Mouse (Mus musculus) embryo, embryonic 11 days (tissue): ENCODE measurements at regions not wholly inside any gene's neighbourhood (a gene's known extent, or its start where the extent isn't known, plus 50 kb on each side); places are given as distances from the start of the nearest gene placed in this dataset.

Experiments
- DNase-seq: peaks from one replicate; pipeline ENCODE4 v3.0.0-alpha.2; 2015

DNA sequence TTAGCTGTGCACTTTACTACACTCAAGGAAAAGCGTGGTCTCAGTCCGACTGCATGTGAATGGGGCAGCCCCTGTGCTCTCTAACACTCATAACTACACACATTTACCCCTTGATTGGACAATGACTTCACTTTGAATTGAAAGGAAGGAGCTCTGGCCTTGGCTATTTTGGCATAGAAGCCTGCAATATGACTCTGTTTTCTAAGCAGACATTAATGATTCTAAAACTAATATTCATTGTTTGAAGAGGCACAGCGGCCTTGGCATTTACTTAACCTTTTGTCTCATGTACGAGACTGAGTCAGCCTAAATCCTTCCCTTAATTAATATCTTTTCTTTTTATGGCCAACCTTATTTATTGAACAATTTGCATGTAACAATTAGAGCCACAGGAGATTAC is 879.9 kb downstream of the 5730522E02Rik start:
- no peak for DNase-seq

DNA sequence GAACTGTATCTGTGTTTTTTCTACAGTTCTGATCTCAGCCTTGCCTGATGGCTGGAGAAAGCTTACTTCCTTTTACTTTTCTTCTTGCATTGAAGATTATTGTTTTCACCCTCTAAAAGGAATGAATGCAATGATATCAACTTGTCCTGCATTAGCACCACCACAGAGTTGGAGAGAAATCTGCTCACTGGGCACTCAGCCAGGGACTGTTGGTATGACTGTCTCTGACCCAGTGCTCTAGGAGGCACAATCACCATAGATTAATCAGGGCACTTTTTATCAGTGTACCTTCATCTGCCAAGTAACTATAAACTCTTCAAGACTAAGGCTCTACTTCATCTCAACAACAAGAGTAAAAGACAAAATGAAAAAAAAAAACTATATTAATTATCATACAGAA is 888.1 kb downstream of the 5730522E02Rik start:
- DNase-seq, result no peak

DNA sequence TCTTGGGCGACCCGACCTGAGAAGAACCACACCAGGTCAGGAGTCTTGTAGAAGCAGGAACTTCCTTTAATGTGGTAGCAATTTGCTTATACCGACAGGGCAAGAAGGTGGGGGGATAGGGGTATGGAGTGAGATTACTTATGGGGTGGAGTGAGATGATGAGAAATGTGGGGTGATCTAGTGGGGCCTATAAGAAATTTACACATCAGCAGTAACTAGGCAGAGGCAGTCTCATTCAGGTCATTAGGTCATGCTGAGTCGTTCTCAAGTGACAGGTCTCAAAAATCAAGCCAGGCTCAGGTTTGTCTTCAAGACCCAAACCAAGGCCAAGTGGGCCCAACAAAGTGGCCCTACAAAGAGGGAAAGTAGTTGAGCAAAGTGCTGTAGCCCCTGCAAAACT is 889.1 kb downstream of the 5730522E02Rik start:
- no peak for DNase-seq

DNA sequence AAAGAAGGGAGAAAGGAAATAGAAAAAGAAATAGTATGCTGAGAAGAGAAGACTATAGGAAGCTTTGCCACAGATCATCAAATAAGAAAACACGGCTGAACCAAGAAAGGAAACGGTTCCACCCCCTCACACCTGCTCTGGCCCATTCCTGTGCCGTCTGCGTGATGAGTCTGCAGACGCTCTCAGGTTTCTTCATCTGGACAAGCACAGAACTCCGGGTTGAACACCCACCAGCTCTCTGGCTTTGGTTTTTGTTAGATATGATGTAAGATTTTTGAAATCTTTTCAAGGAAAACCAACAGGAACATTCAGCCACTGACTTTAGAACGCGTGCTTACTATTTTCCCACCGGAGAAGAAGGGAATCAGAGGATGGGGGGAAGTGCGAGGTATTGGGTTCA is 895.9 kb downstream of the 5730522E02Rik start:
- no peak for DNase-seq

DNA sequence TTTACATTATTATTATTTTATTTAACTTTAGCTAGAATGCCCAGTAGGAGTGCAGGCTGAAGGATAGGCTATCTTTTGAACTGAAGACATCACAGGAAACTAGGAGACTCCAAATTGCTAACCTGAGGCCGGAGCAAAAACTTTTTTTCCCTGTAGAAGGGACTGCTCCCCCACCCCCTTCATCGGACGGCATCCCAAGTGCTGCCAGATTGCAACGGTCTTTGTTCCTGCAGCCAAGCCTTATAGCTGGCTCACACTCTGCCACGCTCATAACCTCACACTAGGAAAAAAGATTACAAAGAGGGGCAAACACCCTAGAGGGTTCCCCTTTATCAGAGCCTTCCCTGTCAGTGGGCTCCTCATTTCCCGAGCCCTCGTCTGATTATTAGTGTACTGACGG is 896.7 kb downstream of the 5730522E02Rik start:
- DNase-seq, result peak; percentile 36

DNA sequence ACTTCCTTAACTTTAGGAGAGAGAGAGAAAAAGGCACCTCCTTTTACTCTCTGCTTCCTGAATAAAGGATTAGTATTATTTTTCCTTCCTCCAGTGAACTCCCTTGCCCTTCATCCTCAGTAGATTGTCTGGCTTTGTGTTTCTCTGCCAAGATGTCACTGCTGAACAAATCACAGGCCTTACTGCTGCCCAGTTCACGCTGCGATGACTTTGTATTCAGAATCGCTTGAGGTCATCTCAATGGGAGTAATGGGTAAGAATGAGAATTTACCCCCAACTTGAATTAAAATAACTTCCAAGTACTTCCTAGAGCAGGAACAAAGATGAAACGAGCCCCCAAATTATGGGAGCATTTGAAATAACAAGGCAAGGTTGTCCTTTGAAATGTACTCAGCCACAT is 897.3 kb downstream of the 5730522E02Rik start:
- no peak for DNase-seq

DNA sequence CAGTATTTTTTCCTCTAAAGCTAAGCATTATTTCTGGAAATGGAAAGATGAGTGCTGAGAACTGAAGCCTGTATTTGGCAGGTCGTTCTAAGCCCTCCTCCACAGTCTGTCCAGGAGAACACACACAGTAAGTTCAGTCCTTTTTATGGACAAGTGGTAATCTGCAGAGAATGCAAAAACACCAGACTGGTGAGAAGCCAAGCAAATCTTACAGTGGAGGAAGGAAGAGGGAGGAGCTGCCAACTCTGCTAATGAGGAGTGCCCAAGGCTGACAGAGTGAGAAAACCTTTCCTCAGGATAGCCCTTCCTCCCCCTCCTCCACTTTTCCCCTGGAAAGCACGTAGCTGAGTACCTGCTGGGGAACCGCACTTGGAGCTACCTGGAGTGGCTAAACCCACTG is 899.8 kb downstream of the 5730522E02Rik start:
- DNase-seq, result no peak

DNA sequence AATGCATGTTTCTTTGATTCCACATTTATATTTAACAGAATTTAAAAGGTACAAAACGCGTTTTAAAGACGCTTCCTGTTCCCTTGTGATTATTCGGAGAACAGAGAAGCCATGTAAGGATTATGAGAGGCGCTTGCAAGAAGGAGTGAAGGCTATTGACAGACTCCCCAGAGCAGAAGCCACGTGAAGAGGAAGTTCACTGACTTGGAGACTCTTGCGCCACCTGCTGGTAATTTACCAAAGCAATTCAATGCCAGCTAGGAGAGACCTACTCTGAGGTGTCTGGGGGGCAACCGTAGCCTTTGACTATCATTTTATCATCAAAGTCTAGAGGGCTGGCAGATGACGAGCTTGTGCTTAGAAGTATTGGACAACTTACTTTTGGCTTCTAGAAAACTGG is 909.4 kb downstream of the 5730522E02Rik start:
- peak; percentile 88 for DNase-seq

DNA sequence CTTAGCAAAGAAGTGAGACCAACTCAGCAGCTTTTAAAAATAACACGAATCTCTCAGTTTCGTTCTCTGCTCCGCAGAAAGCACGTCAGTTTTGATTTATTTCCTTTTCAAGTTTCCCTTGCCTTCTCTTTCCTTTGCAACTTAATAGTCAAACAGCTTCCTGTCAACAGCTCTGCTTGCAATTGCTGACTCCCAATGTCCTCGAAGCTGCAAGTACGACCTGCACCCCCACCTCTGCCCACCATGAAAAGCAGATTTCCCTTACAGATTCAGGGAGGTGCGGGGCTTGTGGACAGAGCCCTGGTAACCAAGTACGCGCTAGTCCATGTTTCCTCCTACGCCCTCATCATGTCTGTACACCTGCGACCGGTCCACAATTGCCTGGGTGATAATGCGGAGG is 922.2 kb downstream of the 5730522E02Rik start:
- DNase-seq, result peak; percentile 33

DNA sequence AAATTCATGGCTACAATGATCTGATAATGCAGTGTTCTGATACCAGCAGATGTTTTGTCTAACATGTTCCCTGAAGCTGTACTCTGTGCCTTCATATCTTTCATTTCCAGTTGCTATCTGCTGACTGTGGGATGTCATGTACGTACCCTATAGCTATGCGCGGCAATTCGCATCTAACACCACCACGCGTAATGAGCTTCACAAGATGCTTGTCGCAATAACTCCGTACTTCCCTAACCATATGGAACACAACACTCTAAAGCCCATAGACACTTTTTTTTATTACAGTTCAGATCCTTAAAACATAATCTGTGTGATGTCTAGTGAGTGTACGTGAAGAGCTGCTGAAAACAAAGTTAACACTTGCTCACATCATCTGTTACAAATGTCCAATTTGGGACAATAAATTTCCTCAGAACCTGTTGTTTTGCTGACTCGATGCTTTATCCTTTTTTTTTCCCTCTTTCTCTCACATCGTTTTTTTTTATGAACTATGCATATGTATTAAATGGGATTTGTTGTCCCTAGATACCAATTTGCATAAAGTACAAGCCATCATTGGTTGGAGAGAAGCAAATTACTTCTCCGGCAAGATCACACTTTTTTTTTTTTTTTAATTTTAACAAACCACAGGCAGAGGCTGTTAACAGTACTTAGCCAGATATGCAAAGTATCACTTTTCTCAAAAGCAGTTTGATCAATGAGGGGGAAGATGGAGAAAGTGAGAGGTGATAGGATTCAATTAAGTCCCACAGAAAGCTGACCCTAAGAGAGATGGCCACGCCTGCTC is 922.9 kb downstream of the 5730522E02Rik start:
- no peak for DNase-seq

DNA sequence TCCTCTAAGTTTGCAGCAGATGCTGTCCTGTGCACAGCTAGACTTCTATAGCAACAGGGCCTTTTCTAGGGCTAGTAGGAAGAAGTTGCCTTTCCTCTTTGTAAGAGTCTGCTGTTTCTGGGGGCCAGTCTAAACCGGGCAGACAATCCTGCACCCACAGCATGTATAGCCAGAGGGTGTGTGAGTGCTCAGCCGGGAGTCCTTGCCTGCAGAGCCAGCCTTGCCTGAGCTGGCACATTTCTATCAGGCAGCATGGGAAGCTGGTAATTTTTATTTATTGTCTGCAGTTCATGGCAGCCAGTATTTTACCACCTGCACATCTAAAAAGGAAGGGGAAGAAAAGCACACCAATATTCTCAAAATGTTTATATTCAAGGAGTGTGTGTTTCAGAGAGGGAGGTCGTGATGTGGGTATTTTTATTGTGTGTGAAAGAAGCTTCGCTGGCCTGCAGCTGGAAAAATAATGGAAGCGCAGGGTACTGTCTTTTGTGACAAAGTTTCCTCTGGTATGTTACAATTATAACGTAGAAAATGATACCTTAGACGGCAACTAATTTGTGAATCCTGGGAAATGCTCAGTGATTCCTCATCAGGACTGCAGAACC is 940.5 kb downstream of the 5730522E02Rik start:
- DNase-seq, result peak; percentile 20

DNA sequence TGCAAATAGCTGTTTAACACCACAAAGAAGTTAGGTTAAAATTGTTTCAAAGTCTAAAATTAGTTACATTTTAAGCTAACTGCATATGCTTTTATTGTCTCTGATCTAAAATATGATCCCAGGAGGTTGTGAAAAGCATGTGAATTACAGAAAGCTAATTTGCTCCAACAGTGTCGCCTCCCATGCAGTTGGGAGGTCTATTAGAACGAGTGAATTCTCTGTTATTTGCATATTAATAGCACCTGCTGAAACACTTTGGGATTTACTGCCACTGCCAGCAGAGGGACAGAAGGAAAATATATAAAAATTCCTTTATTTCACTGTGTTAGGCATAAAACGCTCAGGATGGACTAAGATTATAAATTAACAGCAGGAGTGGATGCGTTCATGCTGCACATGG is 947.7 kb downstream of the 5730522E02Rik start:
- DNase-seq, result no peak

DNA sequence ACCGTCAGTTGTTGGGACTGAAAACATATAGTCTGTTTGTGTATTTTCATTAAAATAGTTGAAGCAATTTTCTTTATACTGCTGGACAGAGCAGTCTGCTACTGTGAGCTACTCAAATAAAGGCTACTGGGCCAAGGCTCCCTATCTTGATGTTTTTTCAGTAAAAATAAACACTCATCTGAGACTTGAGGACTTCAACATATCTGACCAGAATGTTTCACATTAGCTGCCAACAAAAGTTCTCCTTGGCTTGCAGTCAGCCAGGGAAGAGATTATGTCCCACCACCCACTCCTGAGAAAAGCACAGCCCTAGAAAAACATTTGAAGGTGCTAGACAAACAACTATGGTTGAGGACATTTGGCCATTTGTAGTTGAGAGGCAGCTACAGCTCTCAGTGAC is 950.9 kb downstream of the 5730522E02Rik start:
- no peak for DNase-seq

DNA sequence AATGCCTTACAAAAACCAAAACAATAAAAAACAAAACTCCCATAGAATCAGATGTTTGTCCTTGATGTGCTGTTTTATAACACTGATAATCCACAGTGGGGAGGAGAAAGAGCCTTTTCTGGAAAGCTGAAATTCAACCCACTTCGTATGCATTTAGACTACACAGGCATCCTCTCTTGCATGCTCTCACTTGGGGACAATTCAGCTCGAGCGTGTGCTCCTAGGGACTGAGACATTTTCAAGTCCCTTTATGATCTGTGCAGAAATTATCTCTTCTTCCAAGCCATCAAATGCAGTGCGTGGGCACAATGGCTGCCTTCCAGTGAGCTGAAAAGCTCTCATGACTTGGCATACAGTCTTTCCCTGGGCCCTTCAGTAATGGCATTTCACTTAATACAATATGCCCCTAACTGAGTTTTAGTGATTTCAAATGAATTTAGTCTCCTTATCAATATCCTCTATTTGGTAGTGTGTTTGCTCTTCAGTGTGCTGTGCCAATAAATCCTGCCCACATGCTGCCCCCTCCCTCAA is 977.1 kb downstream of the 5730522E02Rik start:
- no peak for DNase-seq
